Mouse (Mus musculus) splenic B cell, adult 2 months (primary cell): ENCODE measurements around the gene Gm13283.
"Not testable (repeated sequence)": the region's sequence is repeated elsewhere in the genome, so short reads cannot be mapped to it uniquely, and the experiment has no call there.

Source experiments
- DNase-seq: peaks from one replicate; pipeline ENCODE4 v3.0.0-alpha.2; 2011; ENCODE audit warnings: low read depth, low spot score
- H3K27me3 ChIP-seq: 2 replicates; pipeline ENCODE4 v1.6.1; 2012; ENCODE audit warnings: mild to moderate bottlenecking, low read length, moderate library complexity, mixed read lengths; ENCODE audit not compliant: control insufficient read depth, poor library complexity, insufficient read depth, severe bottlenecking
- H3K36me3 ChIP-seq: 2 replicates; pipeline ENCODE4 v1.6.1; 2012; ENCODE audit warnings: mild to moderate bottlenecking, low read length, moderate library complexity, mixed read lengths; ENCODE audit not compliant: control insufficient read depth, poor library complexity, insufficient read depth, severe bottlenecking

The Gm13283 gene

DNA sequence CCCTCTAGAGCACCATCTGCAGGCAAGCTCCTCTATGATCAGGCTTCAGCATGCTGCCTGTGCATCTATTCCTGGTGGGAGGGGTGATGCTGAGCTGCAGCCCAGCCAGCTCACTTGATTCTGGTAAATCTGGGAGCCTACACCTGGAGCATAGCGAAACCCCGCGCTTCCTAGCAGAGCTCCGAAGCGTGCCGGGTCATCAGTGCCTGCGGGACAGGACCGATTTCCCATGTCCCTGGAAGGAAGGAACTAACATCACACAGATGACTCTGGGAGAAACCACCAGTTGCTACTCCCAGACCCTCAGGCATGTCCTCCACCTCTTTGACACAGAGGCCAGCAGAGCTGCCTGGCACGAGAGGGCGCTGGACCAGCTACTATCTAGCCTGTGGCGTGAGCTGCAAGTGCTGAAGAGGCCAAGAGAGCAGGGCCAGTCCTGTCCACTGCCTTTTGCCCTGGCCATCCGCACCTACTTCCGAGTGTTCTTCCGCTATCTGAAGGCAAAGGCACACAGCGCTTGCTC is 5.0 kb upstream of the Gm13283 start, which contains the start of gene Gm13271:
TSS of gene Gm13271 (plus strand) at position 51 of the 523 bp plus-strand sequence.
- H3K36me3 ChIP-seq, H3K27me3 ChIP-seq, DNase-seq: not testable (repeated sequence)

DNA sequence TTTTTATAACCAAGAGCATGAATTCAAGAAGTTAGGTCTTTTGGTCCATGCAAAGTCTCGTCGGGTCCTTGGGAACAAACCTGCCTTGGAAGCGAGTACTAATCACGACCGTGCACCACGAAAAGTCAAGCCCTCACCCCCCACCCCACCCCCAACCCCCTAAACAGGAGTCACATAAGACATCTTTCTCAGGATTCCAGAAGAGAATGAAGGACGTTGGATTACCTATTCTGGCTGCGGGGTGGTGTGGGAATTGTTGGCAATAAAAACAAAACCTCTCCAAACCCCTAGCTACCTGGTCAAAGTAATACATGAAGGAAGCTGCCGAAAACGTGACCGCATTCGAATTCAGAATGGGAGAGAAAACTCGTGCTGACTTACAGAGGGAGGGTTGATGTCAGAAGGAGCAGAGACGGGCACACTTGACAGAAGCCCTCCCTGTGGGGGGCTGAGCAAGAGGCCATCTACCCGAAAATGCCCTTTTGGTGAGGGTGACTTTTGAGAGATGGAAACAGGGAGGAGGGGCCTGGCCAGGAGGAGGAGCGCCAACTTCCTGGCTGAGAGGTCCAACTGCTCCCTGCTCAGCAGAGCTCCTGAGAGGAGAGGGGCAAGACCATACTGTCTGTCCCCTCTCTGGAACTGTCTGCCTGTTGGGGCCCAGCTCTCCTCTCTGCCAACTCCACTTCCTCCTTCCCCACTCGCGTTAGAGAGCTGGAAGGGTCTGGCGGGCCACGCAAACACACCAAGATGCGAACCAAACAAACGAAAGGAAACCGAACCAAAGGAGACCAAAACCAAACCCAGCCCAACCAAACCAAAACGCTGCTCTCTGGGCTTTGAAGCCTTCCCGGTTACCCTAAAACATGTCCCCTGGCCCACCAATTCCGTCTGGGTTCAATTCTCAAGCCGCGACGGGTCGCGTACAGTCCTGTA is 3.1 kb upstream of the Gm13283 start:
- not testable (repeated sequence) for H3K36me3 ChIP-seq, H3K27me3 ChIP-seq
- peak; percentile 34 for DNase-seq

DNA sequence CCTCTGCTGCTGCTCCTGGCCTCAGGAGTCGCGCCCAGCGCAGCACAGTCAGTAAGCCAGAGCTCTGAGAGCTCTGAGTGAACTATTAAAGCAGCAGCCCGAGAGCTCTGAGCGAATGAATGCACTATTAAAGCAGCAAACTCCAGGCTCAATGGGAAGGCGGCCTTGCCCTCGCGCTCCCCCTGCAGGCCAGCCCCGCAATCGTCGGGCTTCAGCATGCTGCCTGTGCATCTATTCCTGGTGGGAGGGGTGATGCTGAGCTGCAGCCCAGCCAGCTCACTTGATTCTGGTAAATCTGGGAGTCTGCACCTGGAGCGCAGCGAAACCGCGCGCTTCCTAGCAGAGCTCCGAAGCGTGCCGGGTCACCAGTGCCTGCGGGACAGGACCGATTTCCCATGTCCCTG is 2.3 kb upstream of the Gm13283 start:
- H3K27me3 ChIP-seq, H3K36me3 ChIP-seq: not testable (repeated sequence)
- peak; percentile 92 for DNase-seq

DNA sequence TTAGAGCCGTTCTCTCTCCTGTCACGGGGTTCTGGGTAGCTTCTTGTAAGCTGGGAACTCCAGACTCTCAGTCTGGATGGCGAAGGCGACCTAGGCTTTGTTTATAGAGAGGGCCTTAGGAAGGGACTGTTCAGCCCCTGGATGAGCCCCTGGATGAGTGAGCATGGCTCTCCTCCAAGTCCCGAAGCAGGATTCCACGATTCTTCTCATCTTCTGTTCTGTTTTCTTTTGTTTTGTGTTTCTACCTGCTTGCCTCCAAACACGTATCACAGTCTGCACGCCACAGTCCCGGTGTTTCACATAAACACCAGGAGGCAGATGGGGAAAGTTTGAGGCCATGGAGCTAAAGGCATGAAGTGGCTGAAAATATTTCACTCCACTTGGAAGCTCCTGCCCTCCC is 1.2 kb upstream of the Gm13283 start:
- not testable (repeated sequence) for H3K27me3 ChIP-seq, DNase-seq, H3K36me3 ChIP-seq

DNA sequence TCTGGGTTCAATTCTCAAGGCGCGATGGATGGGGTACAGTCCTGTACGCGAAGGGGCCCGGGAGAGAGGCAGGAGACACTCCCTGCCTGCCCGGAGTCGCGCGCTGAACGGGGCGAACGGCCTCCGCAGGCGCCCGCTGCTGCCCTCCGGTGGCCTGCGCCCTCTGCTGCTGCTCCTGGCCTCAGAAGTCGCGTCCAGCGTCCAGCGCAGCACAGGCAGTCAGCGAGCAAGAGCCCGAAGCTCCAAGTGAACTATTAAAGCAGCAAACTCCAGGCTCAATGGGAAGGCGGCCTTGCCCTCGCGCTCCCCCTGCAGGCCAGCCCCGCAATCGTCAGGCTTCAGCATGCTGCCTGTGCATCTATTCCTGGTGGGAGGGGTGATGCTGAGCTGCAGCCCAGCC is 512 bp downstream of the Gm13283 start:
- peak; percentile 79 for DNase-seq
- H3K27me3 ChIP-seq, H3K36me3 ChIP-seq: not testable (repeated sequence)

DNA sequence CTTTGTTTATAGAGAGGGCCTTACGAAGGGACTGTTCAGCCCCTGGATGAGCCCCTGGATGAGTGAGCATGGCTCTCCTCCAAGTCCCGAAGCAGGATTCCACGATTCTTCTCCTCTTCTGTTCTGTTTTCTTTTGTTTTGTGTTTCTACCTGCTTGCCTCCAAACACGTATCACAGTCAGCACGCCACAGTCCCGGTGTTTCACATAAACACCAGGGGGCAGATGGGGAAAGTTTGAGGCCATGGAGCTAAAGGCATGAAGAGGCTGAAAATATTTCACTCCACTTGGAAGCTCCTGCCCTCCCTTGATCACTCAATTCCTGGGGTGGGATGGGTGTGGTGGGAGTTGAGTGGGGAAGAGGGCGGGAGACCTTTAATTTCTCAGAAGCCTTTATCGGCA is 1.9 kb downstream of the Gm13283 start:
- H3K27me3 ChIP-seq, DNase-seq, H3K36me3 ChIP-seq: not testable (repeated sequence)

DNA sequence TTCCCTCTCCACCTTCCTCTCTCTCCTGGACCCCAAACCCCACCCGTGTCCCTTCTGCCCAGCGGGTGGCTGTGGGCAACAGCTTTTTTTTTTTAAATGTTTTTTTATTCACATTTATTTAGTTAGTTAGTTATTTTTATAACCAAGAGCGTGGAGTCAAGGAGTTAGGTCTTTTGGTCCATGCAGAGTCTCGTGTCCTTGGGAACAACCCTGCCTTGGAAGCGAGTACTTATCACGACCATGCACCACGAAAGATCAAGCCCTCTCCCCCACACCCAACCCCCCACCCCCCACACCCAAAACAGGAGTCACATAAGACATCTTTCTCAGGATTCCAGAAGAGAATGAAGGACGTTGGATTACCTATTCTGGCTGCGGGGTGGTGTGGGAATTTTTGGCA is 2.4 kb downstream of the Gm13283 start:
- H3K36me3 ChIP-seq, H3K27me3 ChIP-seq, DNase-seq: not testable (repeated sequence)

DNA sequence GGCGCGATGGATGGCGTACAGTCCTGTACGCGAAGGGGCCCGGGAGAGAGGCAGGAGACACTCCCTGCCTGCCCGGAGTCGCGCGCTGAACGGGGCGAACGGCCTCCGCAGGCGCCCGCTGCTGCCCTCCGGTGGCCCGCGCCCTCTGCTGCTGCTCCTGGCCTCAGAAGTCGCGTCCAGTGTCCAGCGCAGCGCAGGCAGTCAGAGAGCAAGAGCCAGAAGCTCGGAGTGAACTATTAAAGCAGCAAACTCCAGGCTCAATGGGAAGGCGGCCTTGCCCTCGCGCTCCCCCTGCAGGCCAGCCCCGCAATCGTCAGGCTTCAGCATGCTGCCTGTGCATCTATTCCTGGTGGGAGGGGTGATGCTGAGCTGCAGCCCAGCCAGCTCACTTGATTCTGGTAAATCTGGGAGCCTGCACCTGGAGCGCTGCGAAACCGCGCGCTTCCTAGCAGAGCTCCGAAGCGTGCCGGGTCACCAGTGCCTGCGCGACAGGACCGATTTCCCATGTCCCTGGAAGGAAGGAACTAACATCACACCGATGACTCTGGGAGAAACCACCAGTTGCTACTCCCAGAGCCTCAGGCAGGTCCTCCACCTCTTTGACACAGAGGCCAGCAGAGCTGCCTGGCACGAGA is 3.6 kb downstream of the Gm13283 start:
- H3K27me3 ChIP-seq, H3K36me3 ChIP-seq: not testable (repeated sequence)
- peak; percentile 68 for DNase-seq

DNA sequence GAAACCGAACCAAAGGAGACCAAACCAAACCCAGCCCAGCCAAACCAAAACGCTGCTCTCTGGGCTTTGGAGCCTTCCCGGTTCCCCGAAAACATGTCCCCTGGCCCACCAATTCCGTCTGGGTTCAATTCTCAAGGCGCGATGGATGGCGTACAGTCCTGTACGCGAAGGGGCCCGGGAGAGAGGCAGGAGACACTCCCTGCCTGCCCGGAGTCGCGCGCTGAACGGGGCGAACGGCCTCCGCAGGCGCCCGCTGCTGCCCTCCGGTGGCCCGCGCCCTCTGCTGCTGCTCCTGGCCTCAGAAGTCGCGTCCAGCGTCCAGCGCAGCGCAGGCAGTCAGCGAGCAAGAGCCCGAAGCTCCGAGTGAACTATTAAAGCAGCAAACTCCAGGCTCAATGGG is 13.6 kb downstream of the Gm13283 start, which contains the start of gene Gm13290:
TSS of gene Gm13290 (plus strand) at position 301 of the 400 bp plus-strand sequence.
- not testable (repeated sequence) for H3K27me3 ChIP-seq, DNase-seq, H3K36me3 ChIP-seq

DNA sequence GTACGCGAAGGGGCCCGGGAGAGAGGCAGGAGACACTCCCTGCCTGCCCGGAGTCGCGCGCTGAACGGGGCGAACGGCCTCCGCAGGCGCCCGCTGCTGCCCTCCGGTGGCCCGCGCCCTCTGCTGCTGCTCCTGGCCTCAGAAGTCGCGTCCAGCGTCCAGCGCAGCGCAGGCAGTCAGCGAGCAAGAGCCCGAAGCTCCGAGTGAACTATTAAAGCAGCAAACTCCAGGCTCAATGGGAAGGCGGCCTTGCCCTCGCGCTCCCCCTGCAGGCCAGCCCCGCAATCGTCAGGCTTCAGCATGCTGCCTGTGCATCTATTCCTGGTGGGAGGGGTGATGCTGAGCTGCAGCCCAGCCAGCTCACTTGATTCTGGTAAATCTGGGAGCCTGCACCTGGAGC is 16.7 kb downstream of the Gm13283 start, which contains the start of gene Gm13289:
TSS of gene Gm13289 (plus strand) at position 301 of the 400 bp plus-strand sequence.
- not testable (repeated sequence) for H3K36me3 ChIP-seq, H3K27me3 ChIP-seq, DNase-seq

DNA sequence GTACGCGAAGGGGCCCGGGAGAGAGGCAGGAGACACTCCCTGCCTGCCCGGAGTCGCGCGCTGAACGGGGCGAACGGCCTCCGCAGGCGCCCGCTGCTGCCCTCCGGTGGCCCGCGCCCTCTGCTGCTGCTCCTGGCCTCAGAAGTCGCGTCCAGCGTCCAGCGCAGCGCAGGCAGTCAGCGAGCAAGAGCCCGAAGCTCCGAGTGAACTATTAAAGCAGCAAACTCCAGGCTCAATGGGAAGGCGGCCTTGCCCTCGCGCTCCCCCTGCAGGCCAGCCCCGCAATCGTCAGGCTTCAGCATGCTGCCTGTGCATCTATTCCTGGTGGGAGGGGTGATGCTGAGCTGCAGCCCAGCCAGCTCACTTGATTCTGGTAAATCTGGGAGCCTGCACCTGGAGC is 19.6 kb downstream of the Gm13283 start, which contains the start of gene Gm13272:
TSS of gene Gm13272 (plus strand) at position 301 of the 400 bp plus-strand sequence.
- not testable (repeated sequence) for H3K27me3 ChIP-seq, H3K36me3 ChIP-seq, DNase-seq

DNA sequence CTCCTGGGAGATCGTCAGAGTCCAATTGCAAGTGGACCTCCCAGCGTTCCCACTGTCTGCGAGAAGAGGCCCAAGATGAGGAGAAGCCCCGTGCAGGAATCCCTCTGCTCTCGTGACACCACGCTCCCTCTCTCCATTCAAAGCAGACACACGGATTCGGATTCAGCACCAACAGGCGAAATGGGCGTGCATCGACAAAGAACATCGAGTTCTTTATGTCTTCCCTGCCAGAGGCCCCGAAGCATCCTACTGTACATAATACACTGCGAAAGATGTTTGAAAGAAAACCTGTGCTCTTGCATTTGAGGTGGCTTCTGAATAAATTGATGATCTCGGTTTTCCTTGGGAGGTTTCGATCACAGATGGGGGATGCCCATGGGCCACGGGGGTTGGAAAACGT is 20.4 kb downstream of the Gm13283 start:
- H3K36me3 ChIP-seq, DNase-seq, H3K27me3 ChIP-seq: not testable (repeated sequence)

DNA sequence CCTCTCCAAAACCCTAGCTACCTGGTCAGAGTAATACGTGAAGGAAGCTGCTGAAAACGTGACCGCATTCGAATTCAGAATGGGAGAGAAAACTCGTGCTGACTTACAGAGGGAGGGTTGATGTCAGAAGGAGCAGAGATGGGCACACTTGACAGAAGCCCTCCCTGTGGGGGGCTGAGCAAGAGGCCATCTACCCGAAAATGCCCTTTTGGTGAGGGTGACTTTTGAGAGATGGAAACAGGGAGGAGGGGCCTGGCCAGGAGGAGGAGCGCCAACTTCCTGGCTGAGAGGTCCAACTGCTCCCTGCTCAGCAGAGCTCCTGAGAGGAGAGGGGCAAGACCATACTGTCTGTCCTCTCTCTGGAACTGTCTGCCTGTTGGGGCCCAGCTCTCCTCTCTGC is 21.9 kb downstream of the Gm13283 start, which contains the start of gene Ifnz:
TSS of gene Ifnz (plus strand) at position 301 of the 400 bp plus-strand sequence.
- DNase-seq, H3K36me3 ChIP-seq, H3K27me3 ChIP-seq: not testable (repeated sequence)

DNA sequence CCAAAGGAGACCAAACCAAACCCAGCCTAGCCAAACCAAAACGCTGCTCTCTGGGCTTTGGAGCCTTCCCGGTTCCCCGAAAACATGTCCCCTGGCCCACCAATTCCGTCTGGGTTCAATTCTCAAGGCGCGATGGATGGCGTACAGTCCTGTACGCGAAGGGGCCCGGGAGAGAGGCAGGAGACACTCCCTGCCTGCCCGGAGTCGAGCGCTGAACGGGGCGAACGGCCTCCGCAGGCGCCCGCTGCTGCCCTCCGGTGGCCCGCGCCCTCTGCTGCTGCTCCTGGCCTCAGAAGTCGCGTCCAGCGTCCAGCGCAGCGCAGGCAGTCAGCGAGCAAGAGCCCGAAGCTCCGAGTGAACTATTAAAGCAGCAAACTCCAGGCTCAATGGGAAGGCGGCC is 22.4 kb downstream of the Gm13283 start:
- H3K27me3 ChIP-seq, DNase-seq, H3K36me3 ChIP-seq: not testable (repeated sequence)

DNA sequence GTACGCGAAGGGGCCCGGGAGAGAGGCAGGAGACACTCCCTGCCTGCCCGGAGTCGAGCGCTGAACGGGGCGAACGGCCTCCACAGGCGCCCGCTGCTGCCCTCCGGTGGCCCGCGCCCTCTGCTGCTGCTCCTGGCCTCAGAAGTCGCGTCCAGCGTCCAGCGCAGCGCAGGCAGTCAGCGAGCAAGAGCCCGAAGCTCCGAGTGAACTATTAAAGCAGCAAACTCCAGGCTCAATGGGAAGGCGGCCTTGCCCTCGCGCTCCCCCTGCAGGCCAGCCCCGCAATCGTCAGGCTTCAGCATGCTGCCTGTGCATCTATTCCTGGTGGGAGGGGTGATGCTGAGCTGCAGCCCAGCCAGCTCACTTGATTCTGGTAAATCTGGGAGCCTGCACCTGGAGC is 25.5 kb downstream of the Gm13283 start, which contains the start of gene Gm13276:
TSS of gene Gm13276 (plus strand) at position 301 of the 400 bp plus-strand sequence.
- not testable (repeated sequence) for H3K36me3 ChIP-seq, DNase-seq, H3K27me3 ChIP-seq
